Mouse (Mus musculus) lung, adult 2 months (tissue): Measurements from ENCODE around the gene Thsd4. TPM values are rescaled to one million over a fixed set of nuclear protein-coding genes. Genes with fewer than 3 reads are reported as not detected.

Experiments
- DNase-seq: peaks from one replicate; pipeline ENCODE4 v3.0.0; 2022
- H3K4me1 ChIP-seq: fragments of 200-500 bp; 2 replicates; pipeline ENCODE4 v1.6.1; 2011; ENCODE audit warnings: low read length; ENCODE audit not compliant: control insufficient read depth, insufficient read depth
- H3K4me3 ChIP-seq: fragments of 200-500 bp; replicated peaks from 2 replicates; pipeline ENCODE3; 2011; ENCODE audit warnings: low read depth, mild to moderate bottlenecking, control low read depth, low read length; ENCODE audit errors: extremely low read depth
- CTCF ChIP-seq: fragments of 200-500 bp; IDR thresholded peaks from 2 replicates; pipeline ENCODE4 v1.5.1; 2011; ENCODE audit warnings: mild to moderate bottlenecking, low read length, control low read depth; ENCODE audit not compliant: insufficient read depth
- POLR2A ChIP-seq: fragments of 200-500 bp; IDR thresholded peaks from 2 replicates; pipeline ENCODE4 v1.6.1; 2011; ENCODE audit warnings: low read depth, mild to moderate bottlenecking, control low read depth, low read length, borderline replicate concordance; ENCODE audit errors: extremely low read depth
- WGBS: fragments of 180-500 bp; shearing (Covaris S2); methylation state at CpG from one replicate; pipeline ENCODE4 v1.1.7; 2018; 5-methylcytosine and 5-hydroxymethylcytosine counted together
- polyA plus RNA-seq: library from polyadenylated mRNA; depleted of rRNA; stranded (reverse); fragments of >200 nt; gene quantifications from 2 replicates; pipeline ENCODE4 v1.2.3, GENCODE M21; 2012

The Thsd4 gene
- polyA plus RNA-seq, 1 experiment: 27.2 TPM

GRCm38 (mm10) chr9:60309786-60310711 lies 211.8 kb downstream of the Thsd4 start:
- peak; percentile 20 for DNase-seq
- Histone ChIP-seq H3K4me3 (no peak overlapping the region), H3K4me1 (0 out of 2 replicates have a peak, but pooled peaks cover 3% of the 10 kb centered on the region)
- TF ChIP-seq CTCF (no peak), POLR2A (no peak)
- 58% methylated on average over 16 of the region's 16 CpGs for WGBS

DNA sequence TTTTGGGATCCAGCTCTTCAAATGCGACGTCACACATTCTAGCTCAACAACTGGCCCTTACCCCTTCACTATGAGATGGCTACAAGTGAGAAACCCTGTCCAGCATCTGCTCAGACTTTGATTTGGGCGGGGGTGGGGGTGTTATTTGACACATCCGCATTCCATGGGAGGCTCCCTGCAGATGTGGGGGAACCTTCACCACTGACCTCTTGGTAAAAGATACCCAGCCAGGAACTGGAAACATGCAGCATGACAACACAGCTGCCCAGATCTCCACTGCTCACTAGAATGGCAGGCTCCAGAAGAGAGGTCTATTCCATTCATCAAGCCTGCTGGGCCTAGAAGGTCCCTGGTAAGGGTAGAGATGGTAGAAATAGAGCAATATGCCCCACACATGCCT lies 213.7 kb downstream of the Thsd4 start:
- no peak for DNase-seq
- TF ChIP-seq POLR2A: no peak
- TF ChIP-seq CTCF: no peak
- H3K4me3 ChIP-seq: no peak overlapping the region
- WGBS: 68% methylated on average over 4 of the region's 4 CpGs
- H3K4me1 ChIP-seq: 0 out of 2 replicates have a peak, but pooled peaks cover 3% of the 10 kb centered on the region

- H3K4me3 ChIP-seq: no peak overlapping the region
- no peak for DNase-seq
- no peak for TF ChIP-seq POLR2A
- no peak for TF ChIP-seq CTCF
- 0 out of 2 replicates have a peak, but pooled peaks cover 3% of the 10 kb centered on the region for H3K4me1 ChIP-seq
- 80% methylated on average over 5 of the region's 5 CpGs for WGBS
Observed at GRCm38 (mm10) chr9:60307469-60307868, 214.4 kb downstream of the Thsd4 start.

DNA sequence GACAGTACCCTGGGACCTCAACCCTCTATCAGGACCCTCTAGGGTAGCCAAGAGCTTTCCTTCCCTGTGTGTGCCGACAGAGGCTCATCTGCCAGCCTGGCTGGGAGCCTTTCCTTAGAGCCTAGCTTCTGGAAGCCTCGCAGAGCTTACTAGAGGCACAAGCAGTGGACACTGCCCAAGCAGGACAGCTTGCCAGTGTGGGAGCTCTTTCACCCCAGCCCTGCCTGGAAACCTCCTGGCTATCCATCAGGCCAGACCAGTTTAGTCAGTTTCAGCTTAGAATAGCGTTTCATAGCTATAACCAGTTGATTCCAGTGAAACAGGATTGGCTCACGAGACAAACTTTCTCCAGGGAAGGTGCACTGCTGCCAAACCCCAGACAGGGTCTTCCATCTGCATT lies 215.6 kb downstream of the Thsd4 start:
- no peak for DNase-seq
- TF ChIP-seq CTCF (no peak), POLR2A (no peak)
- no peak overlapping the region for H3K4me3 ChIP-seq
- 53% methylated on average over 4 of the region's 4 CpGs for WGBS
- 0 out of 2 replicates have a peak, but pooled peaks cover 3% of the 10 kb centered on the region for H3K4me1 ChIP-seq

- no peak for DNase-seq
Observed at GRCm38 (mm10) chr9:60305204-60305840, 216.5 kb downstream of the Thsd4 start.

GRCm38 (mm10) chr9:60296276-60296675 lies 225.6 kb downstream of the Thsd4 start:
- Histone ChIP-seq H3K4me3 (no peak overlapping the region), H3K4me1 (no peaks in the 10 kb centered on the region)
- WGBS: 89% methylated on average over 2 of the region's 2 CpGs
- no peak for TF ChIP-seq POLR2A
- no peak for TF ChIP-seq CTCF
- no peak for DNase-seq

More at GRCm38 (mm10) chr9:60305204-60305840, 216.5 kb downstream of the Thsd4 start:
- 90% methylated on average over 2 of the region's 2 CpGs for WGBS
- Histone ChIP-seq H3K4me1 (no peaks in the 10 kb centered on the region), H3K4me3 (no peak overlapping the region)
- TF ChIP-seq POLR2A (no peak), CTCF (no peak)

DNA sequence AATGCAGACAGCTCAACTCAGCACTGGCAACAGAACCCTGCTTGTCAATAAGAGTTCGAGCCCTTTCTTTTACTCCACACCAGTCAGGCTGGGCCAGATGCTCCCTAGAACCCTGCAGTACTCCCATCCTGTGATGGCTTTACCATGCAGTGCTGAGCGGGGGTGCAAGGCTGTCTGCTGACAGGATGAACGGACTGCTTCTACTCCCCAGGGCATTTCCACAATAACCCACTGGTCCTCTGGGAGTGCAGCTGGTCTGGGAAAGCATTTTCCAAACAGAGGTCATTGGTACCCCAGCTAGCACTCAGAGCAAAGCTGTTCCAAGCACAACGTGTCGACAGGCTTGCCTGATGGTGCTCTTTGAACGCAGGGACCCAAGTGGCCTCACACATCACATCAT lies 226.6 kb downstream of the Thsd4 start:
- TF ChIP-seq CTCF: no peak
- TF ChIP-seq POLR2A: no peak
- Histone ChIP-seq H3K4me3 (no peak overlapping the region), H3K4me1 (no peaks in the 10 kb centered on the region)
- WGBS: 72% methylated on average over 6 of the region's 6 CpGs
- DNase-seq: no peak

- 83% methylated on average over 6 of the region's 6 CpGs for WGBS
- Histone ChIP-seq H3K4me1 (no peaks in the 10 kb centered on the region), H3K4me3 (no peak overlapping the region)
- DNase-seq: no peak
- no peak for TF ChIP-seq POLR2A
- TF ChIP-seq CTCF: no peak
Observed at GRCm38 (mm10) chr9:60293129-60293528, 228.7 kb downstream of the Thsd4 start.

DNA sequence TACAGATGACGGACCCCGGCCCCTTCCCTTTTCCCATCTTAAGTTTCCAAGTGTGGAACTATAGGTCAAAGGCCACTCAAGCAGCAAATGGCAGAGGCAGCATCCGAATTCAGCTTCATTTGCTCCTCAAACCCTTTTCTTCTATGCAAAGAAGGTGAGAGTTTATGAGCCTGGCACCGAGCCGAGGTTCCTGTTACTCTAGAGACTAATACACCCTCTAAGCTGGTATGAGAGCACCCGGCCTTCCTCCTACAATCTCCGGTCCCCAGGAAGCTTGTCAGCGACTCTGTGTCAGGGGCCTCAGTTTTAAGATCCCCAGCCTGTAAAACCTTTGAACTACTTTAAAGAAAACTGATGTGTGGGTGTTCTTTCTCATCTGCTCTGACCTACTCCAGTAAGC lies 231.1 kb downstream of the Thsd4 start:
- Histone ChIP-seq H3K4me1 (no peaks in the 10 kb centered on the region), H3K4me3 (no peak overlapping the region)
- TF ChIP-seq POLR2A (no peak), CTCF (no peak)
- 81% methylated on average over 8 of the region's 8 CpGs for WGBS
- DNase-seq: no peak
